Mouse (Mus musculus): Measurements from ENCODE around the gene Pon3. TPM values are rescaled to one million over a fixed set of nuclear protein-coding genes. Genes with fewer than 3 reads are reported as not detected.
A peak's percentile ranks its signal among the peaks of the same experiment; 100 is the strongest.

Pon3 gene
- polyA plus RNA-seq, 1 experiment from 2014 or later, result 7.1 TPM

DNA sequence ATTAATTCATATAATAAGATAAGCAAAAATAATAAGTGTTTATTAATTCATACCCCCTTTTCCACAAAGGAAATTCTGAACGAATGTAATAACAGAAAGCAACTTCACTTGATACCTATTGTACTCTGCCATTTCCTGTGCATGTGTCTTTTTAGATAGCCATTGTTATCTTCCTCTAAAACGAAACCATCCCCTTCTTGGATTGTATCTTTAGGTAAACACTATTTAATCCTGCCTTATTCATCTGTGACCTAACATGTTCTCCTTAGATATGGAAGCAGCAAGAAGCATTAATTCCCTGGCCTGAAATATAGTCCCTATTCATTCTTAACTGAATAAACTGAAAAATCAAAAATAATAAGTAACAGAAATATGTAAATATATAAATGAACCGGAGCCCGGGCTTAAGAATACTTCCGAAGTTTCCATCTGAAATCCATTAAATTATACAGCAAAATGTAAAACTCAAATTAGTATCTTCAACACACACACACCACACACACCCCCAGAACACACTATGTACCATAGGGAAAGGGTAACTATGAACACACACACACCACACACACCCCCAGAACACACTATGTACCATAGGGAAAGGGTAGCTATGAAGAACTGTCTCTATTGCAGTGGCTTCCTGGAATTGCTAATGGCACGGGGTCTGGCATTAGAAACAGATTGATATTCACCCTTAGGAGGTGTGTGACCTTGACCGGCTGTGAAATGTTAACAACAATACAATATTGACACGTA is 7.3 kb upstream of the Pon3 start:
- no peaks in the 10 kb centered on the region for H3K9me3 ChIP-seq (ENCODE audit: control insufficient read depth, low read length)
- no peak overlapping the region for H3K4me2 ChIP-seq
- no peak overlapping the region for H3K27ac ChIP-seq (ENCODE audit: low read depth, low read length)
- H3K36me3 ChIP-seq (ENCODE audit: control insufficient read depth, insufficient read depth, low read length), result no peaks in the 10 kb centered on the region
- H3K4me1 ChIP-seq (ENCODE audit: control insufficient read depth, insufficient read depth, low read length), result no peaks in the 10 kb centered on the region
- H3K27me3 ChIP-seq (ENCODE audit: control insufficient read depth, insufficient read depth, low read length), result no peaks in the 10 kb centered on the region
- DNase-seq (ENCODE audit: low spot score, missing footprints), result peak; percentile 75
- 83% methylated on average over 8 of the region's 8 CpGs for WGBS
- no peak overlapping the region for H3K9ac ChIP-seq (ENCODE audit: low read length)
- 0 out of 2 replicates have a peak, but pooled peaks have one; percentile 50 for ATAC-seq (ENCODE audit: low FRiP score)
- H3K4me3 ChIP-seq (ENCODE audit: low read depth, low read length), result no peak overlapping the region

DNA sequence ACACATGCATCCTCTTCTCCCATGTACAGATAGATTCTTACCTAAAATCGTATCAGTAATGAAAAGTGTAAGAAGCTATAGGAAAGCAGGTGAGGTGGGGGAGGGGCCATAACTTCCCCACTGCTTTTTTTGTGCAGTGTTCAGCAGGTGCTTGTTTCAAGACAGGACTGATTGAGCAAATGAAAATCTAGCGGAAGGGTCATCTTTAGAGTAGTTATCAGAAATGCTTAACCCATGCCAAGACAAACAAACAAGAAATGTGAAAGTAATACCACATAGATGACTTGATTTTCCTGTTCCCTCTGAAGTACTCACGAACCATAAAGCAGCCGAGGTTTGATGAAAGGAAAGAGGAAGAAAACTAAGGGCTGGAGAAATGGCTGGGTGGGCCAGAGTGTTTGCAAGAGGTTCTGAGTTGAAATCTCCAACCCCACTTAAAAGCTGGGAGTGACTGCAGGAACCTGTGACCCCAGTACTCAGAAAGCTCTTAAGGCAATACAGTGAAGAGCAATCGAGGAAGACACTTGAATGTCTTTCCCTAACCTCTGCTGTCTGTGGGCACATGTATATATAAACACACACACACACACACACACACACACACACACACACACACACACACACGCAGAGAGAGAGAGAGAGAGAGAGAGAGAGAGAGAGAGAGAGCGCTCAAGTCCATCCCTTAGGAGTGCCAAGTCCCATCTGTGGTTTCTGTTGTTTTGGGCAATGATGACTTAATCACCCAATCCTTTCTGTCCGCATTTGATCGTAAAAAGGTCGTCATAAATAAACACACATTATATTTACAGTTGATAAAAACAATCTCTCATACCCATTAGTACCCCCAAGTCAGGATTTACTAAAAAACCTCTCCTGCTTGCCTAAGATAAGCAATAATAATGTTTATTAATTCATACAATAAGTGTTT is 6.5 kb upstream of the Pon3 start:
- WGBS, result 89% methylated on average over 9 of the region's 10 CpGs
- Histone ChIP-seq H3K9me3 (ENCODE audit: control insufficient read depth, low read length) (no peaks in the 10 kb centered on the region), H3K4me2 (no peak overlapping the region)

DNA sequence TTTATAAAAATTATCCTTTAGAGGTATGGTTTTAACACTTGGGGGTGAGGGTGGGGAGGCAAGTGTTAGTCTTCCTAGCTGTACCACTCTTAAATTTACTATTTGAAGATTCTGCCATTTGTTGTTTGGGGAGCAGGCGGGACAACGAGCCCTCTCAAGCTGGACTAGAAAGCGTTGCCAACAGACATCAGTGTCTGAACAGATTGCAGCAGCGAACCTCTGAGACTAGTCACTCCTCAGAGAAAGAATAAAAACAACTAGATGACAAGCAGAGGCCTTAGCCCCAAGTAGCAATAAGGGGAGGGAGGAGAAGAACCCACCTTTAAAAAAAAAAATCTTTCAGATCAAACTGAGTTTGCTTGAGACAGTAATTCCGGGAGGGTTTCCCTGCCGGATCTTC is 795 bp downstream of the Pon3 start:
- no peak overlapping the region for H3K27ac ChIP-seq (ENCODE audit: low read depth, low read length)
- H3K36me3 ChIP-seq (ENCODE audit: control insufficient read depth, insufficient read depth, low read length), result no peaks in the 10 kb centered on the region
- H3K9me3 ChIP-seq (ENCODE audit: control insufficient read depth, low read length), result no peaks in the 10 kb centered on the region
- ATAC-seq (ENCODE audit: low FRiP score) (no peak), DNase-seq (ENCODE audit: low spot score, missing footprints) (no peak)
- H3K4me1 ChIP-seq (ENCODE audit: control insufficient read depth, insufficient read depth, low read length), result 0 out of 2 replicates have a peak, but pooled peaks cover 3% of the 10 kb centered on the region
- peak overlapping the region; percentile 34 for H3K4me2 ChIP-seq
- H3K4me3 ChIP-seq (ENCODE audit: low read depth, low read length), result no peak overlapping the region
- H3K27me3 ChIP-seq (ENCODE audit: control insufficient read depth, insufficient read depth, low read length), result no peaks in the 10 kb centered on the region
- H3K9ac ChIP-seq (ENCODE audit: low read length), result no peak overlapping the region
- WGBS, result 66% methylated on average over 6 of the region's 6 CpGs

More for the DNA sequence above, 6.5 kb upstream of the Pon3 start:
- Histone ChIP-seq H3K9ac (ENCODE audit: low read length) (no peak overlapping the region), H3K27ac (ENCODE audit: low read depth, low read length) (no peak overlapping the region), H3K4me3 (ENCODE audit: low read depth, low read length) (no peak overlapping the region), H3K27me3 (ENCODE audit: control insufficient read depth, insufficient read depth, low read length) (no peaks in the 10 kb centered on the region), H3K36me3 (ENCODE audit: control insufficient read depth, insufficient read depth, low read length) (no peaks in the 10 kb centered on the region), H3K4me1 (ENCODE audit: control insufficient read depth, insufficient read depth, low read length) (no peaks in the 10 kb centered on the region)
- DNase-seq (ENCODE audit: low spot score, missing footprints) (peak; percentile 72), ATAC-seq (ENCODE audit: low FRiP score) (no peak)

DNA sequence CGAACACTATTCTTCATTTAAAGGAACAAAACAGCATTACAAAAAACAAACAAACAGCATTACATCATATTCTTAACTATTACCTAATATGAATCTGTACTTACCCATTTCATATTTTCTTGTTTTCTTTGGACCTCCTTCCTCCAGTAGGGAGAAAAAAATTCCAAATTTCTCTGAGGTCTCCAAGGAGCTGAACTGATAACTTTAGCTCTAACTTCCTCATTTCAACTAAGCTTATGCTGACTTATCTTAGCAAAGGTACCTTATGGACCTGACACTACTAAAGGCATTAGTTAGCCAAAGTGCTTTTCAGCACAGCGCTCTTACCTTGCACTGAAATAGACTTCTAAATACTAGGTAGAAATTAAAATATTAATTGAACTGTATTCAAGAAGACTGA is 1.2 kb downstream of the Pon3 start:
- H3K4me3 ChIP-seq (ENCODE audit: low read depth, low read length), result no peak overlapping the region
- no peaks in the 10 kb centered on the region for H3K36me3 ChIP-seq (ENCODE audit: control insufficient read depth, insufficient read depth, low read length)
- 99% methylated on average over 2 of the region's 2 CpGs for WGBS
- no peaks in the 10 kb centered on the region for H3K9me3 ChIP-seq (ENCODE audit: control insufficient read depth, low read length)
- H3K27ac ChIP-seq (ENCODE audit: low read depth, low read length), result no peak overlapping the region
- H3K9ac ChIP-seq (ENCODE audit: low read length), result no peak overlapping the region
- ATAC-seq (ENCODE audit: low FRiP score) (no peak), DNase-seq (ENCODE audit: low spot score, missing footprints) (peak; percentile 64)
- H3K4me1 ChIP-seq (ENCODE audit: control insufficient read depth, insufficient read depth, low read length), result 0 out of 2 replicates have a peak, but pooled peaks cover 3% of the 10 kb centered on the region
- H3K27me3 ChIP-seq (ENCODE audit: control insufficient read depth, insufficient read depth, low read length), result no peaks in the 10 kb centered on the region
- H3K4me2 ChIP-seq, result no peak overlapping the region

DNA sequence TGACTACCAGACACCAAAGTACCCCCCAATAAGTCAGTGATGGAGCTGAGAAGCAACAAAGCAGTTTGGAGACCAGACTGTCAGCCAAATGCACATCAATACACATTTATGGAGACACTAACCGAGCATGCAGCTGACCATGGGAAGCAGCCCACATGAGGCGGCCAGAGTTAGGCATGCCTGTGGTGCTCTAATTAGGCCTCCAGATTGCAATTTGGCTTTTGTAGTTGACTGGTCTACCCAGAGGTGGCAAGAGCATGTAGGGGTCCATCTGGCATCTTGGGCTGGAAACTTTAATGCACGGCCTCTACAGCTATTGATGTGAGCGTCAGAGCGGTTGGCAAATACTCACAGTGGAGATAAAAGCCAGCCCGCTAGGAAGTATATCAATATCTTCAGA is 10.2 kb downstream of the Pon3 start:
- ATAC-seq (ENCODE audit: low FRiP score), result no peak
- no peaks in the 10 kb centered on the region for H3K4me1 ChIP-seq (ENCODE audit: control insufficient read depth, insufficient read depth, low read length)
- H3K4me3 ChIP-seq (ENCODE audit: low read depth, low read length), result no peak overlapping the region
- no peak for DNase-seq (ENCODE audit: low spot score, missing footprints)
- H3K27ac ChIP-seq (ENCODE audit: low read depth, low read length), result no peak overlapping the region
- H3K9ac ChIP-seq (ENCODE audit: low read length), result no peak overlapping the region
- H3K27me3 ChIP-seq (ENCODE audit: control insufficient read depth, insufficient read depth, low read length), result no peaks in the 10 kb centered on the region
- H3K9me3 ChIP-seq (ENCODE audit: control insufficient read depth, low read length), result no peaks in the 10 kb centered on the region
- no peak overlapping the region for H3K4me2 ChIP-seq
- 95% methylated on average over 6 of the region's 6 CpGs for WGBS
- no peaks in the 10 kb centered on the region for H3K36me3 ChIP-seq (ENCODE audit: control insufficient read depth, insufficient read depth, low read length)

DNA sequence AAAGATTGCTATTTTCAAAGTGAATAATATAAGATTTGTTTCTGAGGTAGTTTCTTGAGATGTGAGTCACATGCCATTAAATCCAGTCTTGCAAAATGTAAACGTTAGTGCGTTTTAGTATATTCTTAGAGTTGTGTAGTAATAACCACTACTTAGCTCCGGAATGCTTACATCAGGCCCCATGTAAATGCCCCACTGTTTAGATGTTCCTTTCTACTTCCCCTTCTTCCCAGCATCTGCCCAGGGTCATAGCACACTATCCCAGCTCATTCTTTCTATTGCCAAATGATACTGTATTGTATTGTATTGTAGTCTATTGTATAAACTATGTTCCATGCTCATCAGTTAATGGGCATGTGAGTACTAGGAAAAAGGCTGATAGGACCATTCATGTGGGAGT is 17.3 kb downstream of the Pon3 start:
- H3K9me3 ChIP-seq (ENCODE audit: control insufficient read depth, low read length), result no peaks in the 10 kb centered on the region
- H3K4me2 ChIP-seq, result no peak overlapping the region
- no peak overlapping the region for H3K4me3 ChIP-seq (ENCODE audit: low read depth, low read length)
- H3K27ac ChIP-seq (ENCODE audit: low read depth, low read length), result no peak overlapping the region
- DNase-seq (ENCODE audit: low spot score, missing footprints), result no peak
- no peaks in the 10 kb centered on the region for H3K27me3 ChIP-seq (ENCODE audit: control insufficient read depth, insufficient read depth, low read length)
- H3K9ac ChIP-seq (ENCODE audit: low read length), result no peak overlapping the region
- H3K36me3 ChIP-seq (ENCODE audit: control insufficient read depth, insufficient read depth, low read length), result no peaks in the 10 kb centered on the region
- no peak for ATAC-seq (ENCODE audit: low FRiP score)
- WGBS, result 98% methylated on average over 3 of the region's 3 CpGs
- H3K4me1 ChIP-seq (ENCODE audit: control insufficient read depth, insufficient read depth, low read length), result no peaks in the 10 kb centered on the region

DNA sequence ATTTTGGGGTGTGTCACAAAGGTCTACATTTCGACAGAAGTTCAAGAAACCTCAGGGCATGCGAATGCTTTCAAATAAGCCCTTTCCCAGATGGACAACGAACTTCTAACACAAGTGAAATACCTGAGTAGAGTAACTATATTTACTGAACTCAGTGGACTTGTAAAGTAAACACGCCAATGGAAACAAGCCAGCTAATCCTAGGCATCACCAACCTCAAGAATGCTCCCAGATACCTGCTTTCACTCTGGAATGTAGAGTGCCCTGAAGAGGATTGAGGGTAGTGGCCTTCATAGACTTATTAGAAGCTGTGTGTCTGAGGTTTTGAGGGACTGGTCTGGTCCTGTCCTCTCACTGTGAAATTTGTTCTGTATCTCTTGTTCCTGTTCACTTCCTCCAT is 18.6 kb downstream of the Pon3 start:
- Histone ChIP-seq H3K4me3 (ENCODE audit: low read depth, low read length) (no peak overlapping the region), H3K9ac (ENCODE audit: low read length) (no peak overlapping the region), H3K9me3 (ENCODE audit: control insufficient read depth, low read length) (no peaks in the 10 kb centered on the region), H3K4me1 (ENCODE audit: control insufficient read depth, insufficient read depth, low read length) (no peaks in the 10 kb centered on the region), H3K27ac (ENCODE audit: low read depth, low read length) (no peak overlapping the region), H3K4me2 (no peak overlapping the region), H3K27me3 (ENCODE audit: control insufficient read depth, insufficient read depth, low read length) (no peaks in the 10 kb centered on the region), H3K36me3 (ENCODE audit: control insufficient read depth, insufficient read depth, low read length) (no peaks in the 10 kb centered on the region)
- WGBS, result 85% methylated on average over 4 of the region's 4 CpGs
- no peak for DNase-seq (ENCODE audit: low spot score, missing footprints)
- ATAC-seq (ENCODE audit: low FRiP score), result no peak

DNA sequence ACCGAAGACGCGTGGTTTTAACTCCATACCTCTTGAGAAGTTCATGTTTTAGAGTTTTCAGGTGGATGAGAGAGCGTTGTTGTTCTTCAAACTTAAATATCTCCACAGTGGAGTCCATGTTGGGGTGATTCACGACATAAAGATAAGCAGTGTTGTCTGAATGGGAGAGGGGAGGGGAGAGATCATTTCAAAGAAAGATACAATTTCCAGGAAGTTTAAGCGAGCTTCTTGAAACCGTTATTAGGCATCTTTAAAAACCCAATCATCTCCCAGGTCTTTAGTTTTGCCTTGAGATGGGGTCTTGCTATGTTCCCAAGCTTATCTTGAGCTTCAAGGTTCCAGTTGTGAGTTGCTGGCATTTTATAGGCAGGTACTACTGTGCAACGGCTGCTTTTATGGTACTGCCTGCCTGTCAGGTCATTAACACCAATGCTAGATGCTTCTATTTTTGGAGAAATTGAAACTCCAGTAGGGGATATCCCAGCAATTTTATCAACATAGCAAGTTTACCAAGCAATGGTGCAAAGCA is 19.2 kb downstream of the Pon3 start:
- Histone ChIP-seq H3K9me3 (ENCODE audit: control insufficient read depth, low read length) (no peaks in the 10 kb centered on the region), H3K9ac (ENCODE audit: low read length) (no peak overlapping the region), H3K4me1 (ENCODE audit: control insufficient read depth, insufficient read depth, low read length) (no peaks in the 10 kb centered on the region), H3K4me2 (no peak overlapping the region), H3K4me3 (ENCODE audit: low read depth, low read length) (no peak overlapping the region), H3K27me3 (ENCODE audit: control insufficient read depth, insufficient read depth, low read length) (no peaks in the 10 kb centered on the region), H3K27ac (ENCODE audit: low read depth, low read length) (no peak overlapping the region), H3K36me3 (ENCODE audit: control insufficient read depth, insufficient read depth, low read length) (no peaks in the 10 kb centered on the region)
- 80% methylated on average over 8 of the region's 8 CpGs for WGBS
- DNase-seq (ENCODE audit: low spot score, missing footprints), result no peak
- no peak for ATAC-seq (ENCODE audit: low FRiP score)

DNA sequence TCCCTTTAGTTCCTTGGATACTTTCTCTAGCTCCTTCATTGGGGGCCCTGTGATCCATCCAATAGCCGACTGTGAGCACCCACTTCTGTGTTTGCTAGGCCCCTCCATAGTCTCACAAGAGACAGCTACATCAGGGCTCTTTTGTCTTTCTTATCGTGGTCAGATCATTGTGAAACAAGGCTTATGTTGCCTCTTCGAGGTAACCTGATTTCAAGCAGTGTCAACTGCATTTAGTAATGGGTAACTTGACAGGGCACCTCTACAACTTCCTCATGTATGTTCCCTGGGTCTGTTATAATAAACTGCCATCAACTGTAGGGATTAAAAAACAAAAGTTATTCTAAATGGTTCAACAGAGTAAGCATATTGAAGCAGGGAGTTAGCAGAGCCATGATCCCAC is 21.5 kb downstream of the Pon3 start:
- ATAC-seq (ENCODE audit: low FRiP score), result no peak

More for the DNA sequence above, 21.5 kb downstream of the Pon3 start:
- WGBS, result 83% methylated on average over 3 of the region's 3 CpGs
- Histone ChIP-seq H3K4me1 (ENCODE audit: control insufficient read depth, insufficient read depth, low read length) (no peaks in the 10 kb centered on the region), H3K27me3 (ENCODE audit: control insufficient read depth, insufficient read depth, low read length) (no peaks in the 10 kb centered on the region), H3K27ac (ENCODE audit: low read depth, low read length) (no peak overlapping the region), H3K4me3 (ENCODE audit: low read depth, low read length) (no peak overlapping the region), H3K36me3 (ENCODE audit: control insufficient read depth, insufficient read depth, low read length) (no peaks in the 10 kb centered on the region), H3K4me2 (no peak overlapping the region), H3K9ac (ENCODE audit: low read length) (no peak overlapping the region), H3K9me3 (ENCODE audit: control insufficient read depth, low read length) (no peaks in the 10 kb centered on the region)
- no peak for DNase-seq (ENCODE audit: low spot score, missing footprints)

All from midbrain, embryonic 11.5 days (tissue).